ENCODE assay signal across 8 mouse cellular contexts in genomic region chr16:91268724-91269452, GRCm38 (mm10). TPM values are rescaled to one million over a fixed set of nuclear protein-coding genes. Genes with fewer than 3 reads are reported as not detected.
A peak's percentile ranks its signal among the peaks of the same experiment; 100 is the strongest.
DNase-seq lines count a peak whose midpoint lies in the region; ATAC-seq and TF ChIP-seq lines count a peak whose summit lies in the region.

No protein-coding gene starts in this region.

- TF ChIP-seq CTCF in lung, embryonic 14.5 days (IDR thresholded peaks at IDR 0.05; ENCODE audit: low read depth), result no peak
- no peak for TF ChIP-seq CTCF in small intestine, adult 2 months (IDR thresholded peaks at IDR 0.05; ENCODE audit: extremely low read depth, insufficient read length, insufficient replicate concordance, low read depth, low read length)

- H3K4me3 ChIP-seq in lung, embryonic 14.5 days (ENCODE audit: low read depth, low read length), result peak overlapping the region; percentile 38; the same call in 1 of the 2 replicates
- H3K4me3 ChIP-seq in forebrain, embryonic 14.5 days (ENCODE audit: low read depth, low read length), result peak overlapping the region; percentile 43
- H3K4me3 ChIP-seq in limb, embryonic 13.5 days, result peak overlapping the region; percentile 47
- peak overlapping the region; percentile 33; the same call in 1 of the 2 replicates for H3K4me3 ChIP-seq in small intestine, adult 2 months (ENCODE audit: low read depth, low read length)

- H3K9ac ChIP-seq in lung, embryonic 14.5 days, result no peak overlapping the region
- no peak overlapping the region for H3K9ac ChIP-seq in forebrain, embryonic 14.5 days (ENCODE audit: low read length)
- no peak overlapping the region for H3K9ac ChIP-seq in limb, embryonic 13.5 days

- H3K27me3 ChIP-seq in lung, embryonic 14.5 days (ENCODE audit: insufficient read depth, low read length), result peaks cover 83% of the 10 kb centered on the region
- H3K27me3 ChIP-seq in forebrain, embryonic 14.5 days (replicated peaks; ENCODE audit: control insufficient read depth, insufficient read depth, low read length), result peaks cover 88% of the 10 kb centered on the region
- H3K27me3 ChIP-seq in limb, embryonic 13.5 days, result peaks cover 100% of the 10 kb centered on the region
- peaks cover 43% of the 10 kb centered on the region for H3K27me3 ChIP-seq in small intestine, adult 2 months (ENCODE audit: control insufficient read depth, insufficient read depth, low read length)

- H3K27ac ChIP-seq in lung, embryonic 14.5 days (ENCODE audit: low read depth), result no peak overlapping the region
- H3K27ac ChIP-seq in forebrain, embryonic 14.5 days (ENCODE audit: low read depth, low read length), result no peak overlapping the region
- no peak overlapping the region for H3K27ac ChIP-seq in limb, embryonic 13.5 days
- H3K27ac ChIP-seq in small intestine, adult 2 months (ENCODE audit: insufficient read depth, low read depth, low read length), result no peak overlapping the region

- 8% methylated on average over 13 of the region's 13 CpGs for WGBS in lung, embryonic 14.5 days
- WGBS in forebrain, embryonic 14.5 days, result 7% methylated on average over 13 of the region's 13 CpGs
- 4% methylated on average over 13 of the region's 13 CpGs for WGBS in limb, embryonic 13.5 days
- WGBS in small intestine, adult 2 months, result 4% methylated on average over 13 of the region's 13 CpGs

- H3K9me3 ChIP-seq in lung, embryonic 14.5 days (ENCODE audit: low read depth, low read length), result no peaks in the 10 kb centered on the region
- H3K9me3 ChIP-seq in forebrain, embryonic 14.5 days (replicated peaks; ENCODE audit: control insufficient read depth, low read length), result no peaks in the 10 kb centered on the region
- H3K9me3 ChIP-seq in limb, embryonic 13.5 days, result no peaks in the 10 kb centered on the region

- peak; percentile 56 for DNase-seq in lung, embryonic 14.5 days
- DNase-seq in lung, adult 18-20 months, result no peak
- DNase-seq in forebrain, embryonic 14.5 days (ENCODE audit: low spot score), result no peak
- DNase-seq in right cerebral cortex, adult 2 months (ENCODE audit: low spot score in 2 of 2), result no peak
- no peak for DNase-seq in Muller cell, postnatal 12 days (ENCODE audit: inconsistent ontology term)
- DNase-seq in frontal cortex, postnatal 10 days (ENCODE audit: low spot score in 2 of 2), result no peak

- H3K4me1 ChIP-seq in lung, embryonic 14.5 days (ENCODE audit: insufficient read depth), result no peaks in the 10 kb centered on the region
- H3K4me1 ChIP-seq in forebrain, embryonic 14.5 days (ENCODE audit: control insufficient read depth, insufficient read depth, low read length), result peaks cover 17% of the 10 kb centered on the region
- H3K4me1 ChIP-seq in limb, embryonic 13.5 days, result peaks cover 31% of the 10 kb centered on the region
- no peaks in the 10 kb centered on the region; the same call in 1 of the 2 replicates for H3K4me1 ChIP-seq in small intestine, adult 2 months (ENCODE audit: control insufficient read depth, insufficient read depth, insufficient read length, low read length)

- ATAC-seq in lung, embryonic 14.5 days (ENCODE audit: insufficient read depth), result no peak
- no peak for ATAC-seq in forebrain, embryonic 14.5 days
- no peak for ATAC-seq in limb, embryonic 13.5 days (ENCODE audit: low FRiP score, low read depth)

- TF ChIP-seq POLR2A in small intestine, adult 2 months (IDR thresholded peaks at IDR 0.05; ENCODE audit: low read depth, low read length), result no peak

- H3K4me2 ChIP-seq in lung, embryonic 14.5 days, result peak overlapping the region; percentile 69
- H3K4me2 ChIP-seq in forebrain, embryonic 14.5 days (ENCODE audit: low read length), result peak overlapping the region; percentile 90
- H3K4me2 ChIP-seq in limb, embryonic 13.5 days (replicated peaks), result peak overlapping the region; percentile 85

- H3K36me3 ChIP-seq in lung, embryonic 14.5 days (ENCODE audit: insufficient read depth), result no peaks in the 10 kb centered on the region
- no peaks in the 10 kb centered on the region for H3K36me3 ChIP-seq in forebrain, embryonic 14.5 days (ENCODE audit: control insufficient read depth, insufficient read depth, low read length)
- H3K36me3 ChIP-seq in limb, embryonic 13.5 days, result no peaks in the 10 kb centered on the region
- no peaks in the 10 kb centered on the region for H3K36me3 ChIP-seq in small intestine, adult 2 months (ENCODE audit: control insufficient read depth, insufficient read depth, low read length)

RNA-seq across cellular contexts. Expression of gene Olig1, which starts 0.7 kb away (rescaled TPM):
- 0.08 and 0.11 TPM in 2 replicates for polyA plus RNA-seq in lung, embryonic 14.5 days (2014; fragmentation: Nextera tagmentation; extraction: Ambion mirVana)
- 18.0 and 31.1 TPM in 2 replicates for polyA plus RNA-seq in forebrain, embryonic 14.5 days (2014; fragmentation: Nextera tagmentation; extraction: Ambion mirVana)
- polyA plus RNA-seq in limb, embryonic 13.5 days (2015; fragmentation: Nextera tagmentation; extraction: Ambion mirVana), result 0.09 and 0.22 TPM in 2 replicates
- 0.09 TPM in 1 of 2 replicates, not detected in the other for polyA plus RNA-seq in small intestine, adult 2 months (2012; rRNA removed)

RNA-seq across cellular contexts. Expression of gene Olig2, which starts 43.6 kb away (rescaled TPM):
- polyA plus RNA-seq in lung, embryonic 14.5 days (2014; fragmentation: Nextera tagmentation; extraction: Ambion mirVana), result not detected in 2 replicates
- polyA plus RNA-seq in forebrain, embryonic 14.5 days (2014; fragmentation: Nextera tagmentation; extraction: Ambion mirVana), result 5.2 and 6.3 TPM in 2 replicates
- not detected in 2 replicates for polyA plus RNA-seq in limb, embryonic 13.5 days (2015; fragmentation: Nextera tagmentation; extraction: Ambion mirVana)
- polyA plus RNA-seq in small intestine, adult 2 months (2012; rRNA removed), result not detected in 2 replicates

Comparison
In these comparisons a context has a peak if more than half of its experiments do, and no peak if none do; other contexts are left out.
1. RNA of gene Olig1, which starts 0.7 kb away (polyA plus RNA-seq): 18.0 to 31.1 TPM in forebrain, embryonic 14.5 days; 0.09 to 0.22 TPM in limb, embryonic 13.5 days, 0.08 to 0.11 TPM in lung, embryonic 14.5 days and 0.09 TPM in small intestine, adult 2 months; every median in the first group is over 10 times any median in the second.
2. Peak in every context shown above with its lines, with median percentiles within 50 percentile points of each other: H3K4me2 ChIP-seq and H3K4me3 ChIP-seq.